Mouse (Mus musculus): ENCODE measurements around the gene Gabrb2. TPM values are rescaled to one million over a fixed set of nuclear protein-coding genes. Genes with fewer than 3 reads are reported as not detected.

Gene Gabrb2
- polyA plus RNA-seq, 1 experiment from 2014 or later = 1.7 TPM

DNA sequence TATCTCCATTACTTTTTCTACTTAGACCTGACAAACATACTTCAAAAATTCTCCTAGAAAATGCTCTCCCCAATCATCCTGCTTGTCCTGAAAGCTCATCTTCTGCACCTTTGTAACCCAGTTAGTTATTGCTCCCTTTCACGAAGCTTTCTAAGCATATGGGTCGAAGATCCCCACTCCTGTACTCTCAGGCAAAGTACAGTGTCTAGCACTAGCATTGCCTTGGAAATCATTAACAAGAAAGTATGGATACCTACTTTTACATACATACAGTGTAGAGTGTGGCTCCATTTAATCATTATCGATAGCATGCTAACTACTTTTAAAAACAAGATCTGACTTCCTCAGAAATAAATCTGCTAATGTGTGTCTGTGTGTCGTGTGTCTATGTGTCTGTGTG is 249.1 kb downstream of the Gabrb2 start:
- Histone ChIP-seq H3K36me3 (replicated peaks) (no peaks in the 10 kb centered on the region), H3K27ac (replicated peaks) (no peak overlapping the region), H3K9me3 (no peaks in the 10 kb centered on the region), H3K4me1 (no peaks in the 10 kb centered on the region), H3K27me3 (replicated peaks; ENCODE audit: low read depth, poor library complexity, severe bottlenecking) (no peaks in the 10 kb centered on the region), H3K4me3 (no peak overlapping the region)
- DNase-seq (ENCODE audit: low spot score) = no peak
- 88% methylated on average over 4 of the region's 4 CpGs for WGBS

Other genes with a start within 250 kb of the Gabrb2 start
- gene Gabra1, start 236.8 kb upstream of the Gabrb2 start, polyA plus RNA-seq (2016; fragmentation: Nextera tagmentation; extraction: Ambion mirVana) = 0.43 and 1.0 TPM in 2 replicates
- gene Gabra6, start 98.7 kb upstream of the Gabrb2 start, polyA plus RNA-seq (2016; fragmentation: Nextera tagmentation; extraction: Ambion mirVana) = not detected in 2 replicates